Comparison of ENCODE assay signal across 15 mouse cellular contexts in the genomic region with DNA sequence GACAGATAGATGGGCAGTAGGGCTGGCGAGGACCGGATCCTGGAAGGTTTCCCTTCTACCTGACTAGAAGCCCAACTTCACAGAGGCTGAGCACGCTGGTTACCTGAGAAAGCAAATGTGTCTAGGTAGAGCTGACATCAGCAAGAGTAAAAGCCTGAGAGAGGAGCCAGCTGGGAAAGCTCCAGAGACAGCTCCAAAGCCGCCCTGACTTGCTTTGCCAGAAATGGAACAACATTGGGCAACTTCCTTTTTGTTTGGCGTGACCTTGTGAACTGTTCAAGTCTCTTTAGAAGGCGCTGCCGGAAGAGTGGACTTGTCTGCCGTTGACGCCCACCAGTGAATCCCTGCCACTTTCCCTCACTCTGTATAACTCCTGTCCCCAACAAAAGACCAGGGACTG. TPM values are rescaled to one million over a fixed set of nuclear protein-coding genes. Genes with fewer than 3 reads are reported as not detected.
DNase-seq lines count a peak whose midpoint lies in the region; ATAC-seq lines count a peak whose summit lies in the region.
"Had no signal": no experiment of that assay in that cellular context is flagged by ENCODE, and none has a peak within 500 bp of the region (broad histone marks: within the 10 kb centered on the region; RNA-seq: fewer than 3 reads in every experiment).

No protein-coding gene starts in this region.

- H3K27ac ChIP-seq in embryonic facial prominence, embryonic 15.5 days (replicated peaks), result 0 out of 2 replicates have a peak overlapping the region, but pooled peaks have one; percentile 17
- H3K27ac ChIP-seq: embryonic facial prominence, embryonic 12.5 days; hindbrain, embryonic 13.5 days; left cerebral cortex, adult 2 months; limb, embryonic 13.5 days had no signal

- H3K9ac ChIP-seq in embryonic facial prominence, embryonic 15.5 days, result no peak overlapping the region
- H3K9ac ChIP-seq: embryonic facial prominence, embryonic 12.5 days; hindbrain, embryonic 13.5 days; limb, embryonic 13.5 days had no signal

- no peak overlapping the region for H3K4me2 ChIP-seq in embryonic facial prominence, embryonic 15.5 days (replicated peaks)
- H3K4me2 ChIP-seq: embryonic facial prominence, embryonic 12.5 days; hindbrain, embryonic 13.5 days; limb, embryonic 13.5 days had no signal

- no peaks in the 10 kb centered on the region for H3K27me3 ChIP-seq in embryonic facial prominence, embryonic 15.5 days
- H3K27me3 ChIP-seq: embryonic facial prominence, embryonic 12.5 days had no signal

- H3K4me1 ChIP-seq in embryonic facial prominence, embryonic 15.5 days, result peaks cover 4% of the 10 kb centered on the region; the same call in 1 of the 2 replicates
- H3K4me1 ChIP-seq: embryonic facial prominence, embryonic 12.5 days; hindbrain, embryonic 13.5 days had no signal

- no peaks in the 10 kb centered on the region for H3K36me3 ChIP-seq in embryonic facial prominence, embryonic 15.5 days
- H3K36me3 ChIP-seq: embryonic facial prominence, embryonic 12.5 days; hindbrain, embryonic 13.5 days; limb, embryonic 13.5 days had no signal

- no peak overlapping the region for H3K4me3 ChIP-seq in embryonic facial prominence, embryonic 15.5 days (replicated peaks)
- H3K4me3 ChIP-seq: embryonic facial prominence, embryonic 12.5 days; hindbrain, embryonic 13.5 days; left cerebral cortex, adult 2 months; limb, embryonic 13.5 days had no signal

- H3K9me3 ChIP-seq in embryonic facial prominence, embryonic 15.5 days (replicated peaks), result no peaks in the 10 kb centered on the region
- H3K9me3 ChIP-seq: embryonic facial prominence, embryonic 12.5 days; hindbrain, embryonic 13.5 days; limb, embryonic 13.5 days had no signal

- DNase-seq in kidney, adult 18-20 months, result peak; percentile 43
- DNase-seq in kidney, postnatal 10 days, result no peak
- DNase-seq in kidney, postnatal 25 days, result peak; percentile 54 to 77
- DNase-seq in lung, postnatal 36 days, result peak; percentile 82
- no peak for DNase-seq in layer of hippocampus, postnatal 25 days (ENCODE audit: extremely low spot score in 1 of 2, low spot score in 1 of 2)
- no peak for DNase-seq in frontal cortex, postnatal 14 days (ENCODE audit: low spot score in 2 of 2)
- DNase-seq: cerebellum, postnatal 10 days; gastrocnemius, postnatal 14 days had no signal

- ATAC-seq in embryonic facial prominence, embryonic 15.5 days (ENCODE audit: insufficient number of reproducible peaks, low FRiP score, low TSS enrichment, low read depth), result no peak
- ATAC-seq: forebrain, embryonic 16.5 days; intestine, postnatal 0 days had no signal

- 73% methylated on average over 9 of the region's 9 CpGs for WGBS in embryonic facial prominence, embryonic 15.5 days

RNA-seq across cellular contexts. Expression of a gene that starts 39.4 kb away (rescaled TPM):
- 4.6 and 5.3 TPM in 2 replicates for polyA plus RNA-seq in embryonic facial prominence, embryonic 15.5 days (2015; fragmentation: Nextera tagmentation; extraction: Ambion mirVana)
- under 1 TPM; 0.47 to 0.57 TPM for total RNA-seq in layer of hippocampus, postnatal 25 days (2021)

Comparison
In these comparisons a context has a peak if more than half of its experiments do, and no peak if none do; other contexts are left out.
1. DNase-seq: peak in kidney, adult 18-20 months (single experiment), kidney, postnatal 25 days (2 of 2) and lung, postnatal 36 days (single experiment); none in kidney, postnatal 10 days (single experiment), layer of hippocampus, postnatal 25 days (0 of 2) and frontal cortex, postnatal 14 days (0 of 2).